16 mouse cellular contexts compared by ENCODE assay signal in the genomic region with DNA sequence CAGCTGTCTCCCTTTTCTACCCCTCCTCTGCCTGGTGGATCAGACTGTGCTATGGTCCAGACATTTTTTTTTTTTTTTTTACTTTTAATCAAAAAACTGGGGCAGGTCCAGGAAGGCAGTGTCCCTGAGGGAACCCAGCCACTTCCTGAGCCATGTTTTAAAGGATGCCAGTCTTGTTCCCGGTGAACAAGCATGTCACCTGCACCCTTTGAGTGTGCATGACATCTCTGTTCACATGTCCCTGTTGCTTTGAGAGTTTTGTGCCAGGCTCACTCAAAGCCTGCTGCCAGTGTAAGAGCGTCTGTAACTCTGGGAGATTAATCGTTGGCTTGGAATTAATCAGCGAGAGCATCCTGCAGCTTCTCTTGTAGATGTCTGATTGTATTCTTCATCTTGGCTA. TPM values are rescaled to one million over a fixed set of nuclear protein-coding genes. Genes with fewer than 3 reads are reported as not detected.
A peak's percentile ranks its signal among the peaks of the same experiment; 100 is the strongest.
DNase-seq lines count a peak whose midpoint lies in the region; ATAC-seq lines count a peak whose summit lies in the region.
"Had no signal": no experiment of that assay in that cellular context is flagged by ENCODE, and none has a peak within 500 bp of the region (broad histone marks: within the 10 kb centered on the region; RNA-seq: fewer than 3 reads in every experiment).

No protein-coding gene starts in this region.

- peaks cover 5% of the 10 kb centered on the region; the same call in 1 of the 2 replicates for H3K4me1 ChIP-seq in heart, embryonic 11.5 days (ENCODE audit: control insufficient read depth, insufficient read depth, low read length)
- H3K4me1 ChIP-seq in heart, embryonic 10.5 days, result peaks cover 10% of the 10 kb centered on the region
- no peaks in the 10 kb centered on the region for H3K4me1 ChIP-seq in hindbrain, embryonic 11.5 days (replicated peaks; ENCODE audit: control insufficient read depth, insufficient read depth, low read length)
- H3K4me1 ChIP-seq in midbrain, embryonic 16.5 days (ENCODE audit: control insufficient read depth, insufficient read depth, low read length), result peaks cover 30% of the 10 kb centered on the region
- H3K4me1 ChIP-seq in limb, embryonic 10.5 days, result no peaks in the 10 kb centered on the region
- H3K4me1 ChIP-seq: liver, embryonic 13.5 days had no signal

- no peak overlapping the region for H3K4me3 ChIP-seq in heart, embryonic 11.5 days (ENCODE audit: low read depth, low read length)
- H3K4me3 ChIP-seq in heart, embryonic 10.5 days, result no peak overlapping the region
- H3K4me3 ChIP-seq in hindbrain, embryonic 11.5 days (ENCODE audit: low read depth, low read length), result no peak overlapping the region
- H3K4me3 ChIP-seq in midbrain, embryonic 16.5 days (ENCODE audit: low read depth, low read length), result no peak overlapping the region
- no peak overlapping the region for H3K4me3 ChIP-seq in limb, embryonic 10.5 days
- H3K4me3 ChIP-seq: kidney, embryonic 15.5 days; liver, embryonic 13.5 days had no signal

- no peak overlapping the region for H3K9ac ChIP-seq in heart, embryonic 11.5 days (ENCODE audit: low read depth, low read length)
- no peak overlapping the region for H3K9ac ChIP-seq in hindbrain, embryonic 11.5 days (ENCODE audit: low read depth, low read length)
- H3K9ac ChIP-seq in midbrain, embryonic 16.5 days (ENCODE audit: low read depth, low read length), result no peak overlapping the region
- H3K9ac ChIP-seq: kidney, embryonic 15.5 days; liver, embryonic 13.5 days had no signal

- H3K27me3 ChIP-seq in heart, embryonic 11.5 days (ENCODE audit: control insufficient read depth, insufficient read depth, low read length), result no peaks in the 10 kb centered on the region
- no peaks in the 10 kb centered on the region for H3K27me3 ChIP-seq in heart, embryonic 10.5 days (ENCODE audit: insufficient read depth, poor library complexity, severe bottlenecking)
- no peaks in the 10 kb centered on the region for H3K27me3 ChIP-seq in hindbrain, embryonic 11.5 days (ENCODE audit: control insufficient read depth, insufficient read depth, low read length)
- no peaks in the 10 kb centered on the region for H3K27me3 ChIP-seq in midbrain, embryonic 16.5 days (ENCODE audit: control insufficient read depth, insufficient read depth, low read depth, low read length)
- H3K27me3 ChIP-seq in limb, embryonic 10.5 days (ENCODE audit: low read depth, poor library complexity, severe bottlenecking), result no peaks in the 10 kb centered on the region
- H3K27me3 ChIP-seq: kidney, embryonic 15.5 days; liver, embryonic 13.5 days had no signal

- 58% methylated on average over 4 of the region's 4 CpGs for WGBS in heart, embryonic 11.5 days (ENCODE audit: insufficient replicate concordance)
- WGBS in heart, embryonic 10.5 days, result 67% methylated on average over 4 of the region's 4 CpGs
- 89% methylated on average over 4 of the region's 4 CpGs for WGBS in hindbrain, embryonic 11.5 days
- WGBS in midbrain, embryonic 16.5 days, result 31% methylated on average over 4 of the region's 4 CpGs
- WGBS in limb, embryonic 10.5 days, result 97% methylated on average over 4 of the region's 4 CpGs

- H3K9me3 ChIP-seq in heart, embryonic 11.5 days (replicated peaks; ENCODE audit: control insufficient read depth, low read length), result no peaks in the 10 kb centered on the region
- no peaks in the 10 kb centered on the region for H3K9me3 ChIP-seq in heart, embryonic 10.5 days
- H3K9me3 ChIP-seq in hindbrain, embryonic 11.5 days (ENCODE audit: control insufficient read depth, low read length), result no peaks in the 10 kb centered on the region
- no peaks in the 10 kb centered on the region for H3K9me3 ChIP-seq in midbrain, embryonic 16.5 days (replicated peaks; ENCODE audit: control insufficient read depth, low read length, poor library complexity, severe bottlenecking)
- no peaks in the 10 kb centered on the region for H3K9me3 ChIP-seq in limb, embryonic 10.5 days (replicated peaks)
- H3K9me3 ChIP-seq: kidney, embryonic 15.5 days; liver, embryonic 13.5 days had no signal

- H3K4me2 ChIP-seq in heart, embryonic 11.5 days, result no peak overlapping the region
- H3K4me2 ChIP-seq in hindbrain, embryonic 11.5 days (replicated peaks; ENCODE audit: low read depth, low read length), result no peak overlapping the region
- H3K4me2 ChIP-seq in midbrain, embryonic 16.5 days (ENCODE audit: low read length), result no peak overlapping the region
- H3K4me2 ChIP-seq: kidney, embryonic 15.5 days; liver, embryonic 13.5 days had no signal

- H3K36me3 ChIP-seq in heart, embryonic 11.5 days (ENCODE audit: control insufficient read depth, insufficient read depth, low read length), result peaks cover 5% of the 10 kb centered on the region; the same call in 1 of the 2 replicates
- H3K36me3 ChIP-seq in heart, embryonic 10.5 days, result peaks cover 59% of the 10 kb centered on the region
- no peaks in the 10 kb centered on the region for H3K36me3 ChIP-seq in hindbrain, embryonic 11.5 days (ENCODE audit: control insufficient read depth, insufficient read depth, low read length)
- H3K36me3 ChIP-seq in midbrain, embryonic 16.5 days (ENCODE audit: control insufficient read depth, insufficient read depth, low read length), result no peaks in the 10 kb centered on the region
- H3K36me3 ChIP-seq in limb, embryonic 10.5 days, result peaks cover 90% of the 10 kb centered on the region

- H3K27ac ChIP-seq in heart, embryonic 11.5 days (ENCODE audit: low read depth, low read length), result peak overlapping the region; percentile 54
- no peak overlapping the region for H3K27ac ChIP-seq in heart, embryonic 10.5 days
- H3K27ac ChIP-seq in hindbrain, embryonic 11.5 days (ENCODE audit: low read depth, low read length), result 0 out of 2 replicates have a peak overlapping the region, but pooled peaks have one; percentile 20
- H3K27ac ChIP-seq in midbrain, embryonic 16.5 days (ENCODE audit: low read length), result peak overlapping the region; percentile 23; the same call in 1 of the 2 replicates
- H3K27ac ChIP-seq in limb, embryonic 10.5 days, result no peak overlapping the region
- H3K27ac ChIP-seq: kidney, embryonic 15.5 days; liver, embryonic 13.5 days; macrophage had no signal

- ATAC-seq in heart, embryonic 11.5 days (replicated peaks; ENCODE audit: insufficient number of reproducible peaks, low FRiP score, low TSS enrichment), result no peak
- no peak for ATAC-seq in hindbrain, embryonic 11.5 days (ENCODE audit: low FRiP score)
- ATAC-seq in midbrain, embryonic 16.5 days, result peak; percentile 56

- no peak for DNase-seq in heart, embryonic 10.5 days (ENCODE audit: low spot score)
- DNase-seq in brain, adult 2 months (ENCODE audit: low read depth, low spot score), result peak; percentile 12
- no peak for DNase-seq in hindbrain, embryonic 11.5 days (ENCODE audit: low spot score)
- DNase-seq in right cerebral cortex, postnatal 25 days, result no peak
- DNase-seq in limb, embryonic 10.5 days (ENCODE audit: low spot score), result no peak
- DNase-seq in adrenal gland, postnatal 10 days, result no peak
- DNase-seq: adrenal gland, adult 2 months; B cell, adult 2 months; cerebellum, adult 11 months; liver, embryonic 13.5 days; right cerebral cortex, postnatal 14 days; thymus, adult 2 months had no signal

RNA-seq across cellular contexts. Expression of a gene that starts 11.1 kb away (rescaled TPM):
- polyA plus RNA-seq in heart, embryonic 11.5 days (2014; fragmentation: Nextera tagmentation; extraction: Ambion mirVana), result 8.1 and 9.4 TPM in 2 replicates
- polyA plus RNA-seq in heart, embryonic 10.5 days (2016; fragmentation: Nextera tagmentation; extraction: Ambion mirVana), result 7.3 and 10.9 TPM in 2 replicates
- polyA plus RNA-seq in hindbrain, embryonic 11.5 days (2014; fragmentation: Nextera tagmentation; extraction: Ambion mirVana), result 14.0 and 15.6 TPM in 2 replicates
- 16.6 and 17.1 TPM in 2 replicates for polyA plus RNA-seq in midbrain, embryonic 16.5 days (2015; fragmentation: Nextera tagmentation; extraction: Ambion mirVana)
- 12.6 and 15.1 TPM in 2 replicates for polyA plus RNA-seq in limb, embryonic 10.5 days (2016; fragmentation: Nextera tagmentation; extraction: Ambion mirVana)
- total RNA-seq in adrenal gland, postnatal 10 days (2021), result 10 to 100 TPM; 25.0 to 29.1 TPM

RNA-seq across cellular contexts. Expression of a gene that starts 28.7 kb away (rescaled TPM):
- polyA plus RNA-seq in heart, embryonic 11.5 days (2014; fragmentation: Nextera tagmentation; extraction: Ambion mirVana), result 20.9 and 27.1 TPM in 2 replicates
- 28.1 and 28.8 TPM in 2 replicates for polyA plus RNA-seq in heart, embryonic 10.5 days (2016; fragmentation: Nextera tagmentation; extraction: Ambion mirVana)
- 24.3 and 26.1 TPM in 2 replicates for polyA plus RNA-seq in hindbrain, embryonic 11.5 days (2014; fragmentation: Nextera tagmentation; extraction: Ambion mirVana)
- 4.4 and 4.5 TPM in 2 replicates for polyA plus RNA-seq in midbrain, embryonic 16.5 days (2015; fragmentation: Nextera tagmentation; extraction: Ambion mirVana)
- 40.8 and 45.1 TPM in 2 replicates for polyA plus RNA-seq in limb, embryonic 10.5 days (2016; fragmentation: Nextera tagmentation; extraction: Ambion mirVana)
- 1 to 10 TPM; 6.8 to 7.8 TPM for total RNA-seq in adrenal gland, postnatal 10 days (2021)

RNA-seq across cellular contexts. Expression of a gene that starts 28.9 kb away (rescaled TPM):
- 30.2 and 32.6 TPM in 2 replicates for polyA plus RNA-seq in heart, embryonic 11.5 days (2014; fragmentation: Nextera tagmentation; extraction: Ambion mirVana)
- 22.2 and 27.4 TPM in 2 replicates for polyA plus RNA-seq in heart, embryonic 10.5 days (2016; fragmentation: Nextera tagmentation; extraction: Ambion mirVana)
- polyA plus RNA-seq in hindbrain, embryonic 11.5 days (2014; fragmentation: Nextera tagmentation; extraction: Ambion mirVana), result 15.7 and 24.3 TPM in 2 replicates
- polyA plus RNA-seq in midbrain, embryonic 16.5 days (2015; fragmentation: Nextera tagmentation; extraction: Ambion mirVana), result 7.7 and 8.7 TPM in 2 replicates
- 27.3 and 33.6 TPM in 2 replicates for polyA plus RNA-seq in limb, embryonic 10.5 days (2016; fragmentation: Nextera tagmentation; extraction: Ambion mirVana)
- total RNA-seq in adrenal gland, postnatal 10 days (2021), result 10 to 100 TPM; 21.2 to 27.7 TPM

RNA-seq across cellular contexts. Expression of a gene that starts 58.6 kb away (rescaled TPM):
- 17.1 and 18.7 TPM in 2 replicates for polyA plus RNA-seq in heart, embryonic 11.5 days (2014; fragmentation: Nextera tagmentation; extraction: Ambion mirVana)
- 12.8 and 17.0 TPM in 2 replicates for polyA plus RNA-seq in heart, embryonic 10.5 days (2016; fragmentation: Nextera tagmentation; extraction: Ambion mirVana)
- 31.7 and 36.1 TPM in 2 replicates for polyA plus RNA-seq in hindbrain, embryonic 11.5 days (2014; fragmentation: Nextera tagmentation; extraction: Ambion mirVana)
- 29.9 and 31.5 TPM in 2 replicates for polyA plus RNA-seq in midbrain, embryonic 16.5 days (2015; fragmentation: Nextera tagmentation; extraction: Ambion mirVana)
- polyA plus RNA-seq in limb, embryonic 10.5 days (2016; fragmentation: Nextera tagmentation; extraction: Ambion mirVana), result 27.5 and 32.2 TPM in 2 replicates
- 10 to 100 TPM; 49.8 to 50.4 TPM for total RNA-seq in adrenal gland, postnatal 10 days (2021)

Comparison
In these comparisons a context has a peak if more than half of its experiments do, and no peak if none do; other contexts are left out.
1. H3K27ac ChIP-seq: peak in heart, embryonic 11.5 days (single experiment), hindbrain, embryonic 11.5 days (single experiment) and midbrain, embryonic 16.5 days (single experiment); none in heart, embryonic 10.5 days (single experiment) and limb, embryonic 10.5 days (single experiment).